Mouse (Mus musculus): ENCODE measurements around the gene B3gnt3. TPM values are rescaled to one million over a fixed set of nuclear protein-coding genes. Genes with fewer than 3 reads are reported as not detected.
A peak's percentile ranks its signal among the peaks of the same experiment; 100 is the strongest.

B3gnt3 gene
- polyA plus RNA-seq, 1 experiment from 2014 or later = 0.35 TPM

GRCm38 (mm10) chr8:71671549-71671965, 30.0 kb downstream of the B3gnt3 start, which contains the start of gene Unc13a:
Gene Unc13a, minus strand, starts transcription at chr8:71671757.
- peak; percentile 57 for ATAC-seq (ENCODE audit: insufficient number of reproducible peaks, low FRiP score, low TSS enrichment, low read depth)
- no peak within 1 kb of the TSS for H3K27ac ChIP-seq (replicated peaks; ENCODE audit: low read depth, low read length)
- DNase-seq (ENCODE audit: low spot score) = peak; percentile 93
- H3K4me2 ChIP-seq (ENCODE audit: low read depth, severe bottlenecking) = peak within 1 kb of the TSS; percentile 90
- H3K27me3 ChIP-seq (ENCODE audit: control insufficient read depth, insufficient read depth, low read length) = peaks cover 23% of the 10 kb centered on the region
- H3K4me1 ChIP-seq (ENCODE audit: control insufficient read depth, insufficient read depth, low read length) = peaks cover 18% of the 10 kb centered on the region
- peak within 1 kb of the TSS; percentile 30; the same call in 1 of the 2 replicates for H3K9ac ChIP-seq (ENCODE audit: low read length)
- no peaks in the 10 kb centered on the region for H3K9me3 ChIP-seq (ENCODE audit: control insufficient read depth, low read length)
- no peaks in the 10 kb centered on the region for H3K36me3 ChIP-seq (ENCODE audit: control insufficient read depth, insufficient read depth, low read length)
- WGBS = under 1% methylated on average over 42 of the region's 42 CpGs
- H3K4me3 ChIP-seq (ENCODE audit: low read depth, low read length) = peak within 1 kb of the TSS; percentile 35

GRCm38 (mm10) chr8:71670621-71671548, 30.7 kb downstream of the B3gnt3 start:
- no peaks in the 10 kb centered on the region for H3K9me3 ChIP-seq (ENCODE audit: control insufficient read depth, low read length)
- H3K27me3 ChIP-seq (ENCODE audit: control insufficient read depth, insufficient read depth, low read length) = peaks cover 23% of the 10 kb centered on the region
- peak; percentile 65 for DNase-seq (ENCODE audit: low spot score)
- H3K9ac ChIP-seq (ENCODE audit: low read length) = no peak overlapping the region
- no peak overlapping the region for H3K27ac ChIP-seq (replicated peaks; ENCODE audit: low read depth, low read length)
- H3K4me2 ChIP-seq (ENCODE audit: low read depth, severe bottlenecking) = peak overlapping the region; percentile 90
- ATAC-seq (ENCODE audit: insufficient number of reproducible peaks, low FRiP score, low TSS enrichment, low read depth) = peak; percentile 23; the same call in 1 of the 2 replicates
- WGBS = under 1% methylated on average over 63 of the region's 64 CpGs
- no peaks in the 10 kb centered on the region for H3K36me3 ChIP-seq (ENCODE audit: control insufficient read depth, insufficient read depth, low read length)
- peak overlapping the region; percentile 35 for H3K4me3 ChIP-seq (ENCODE audit: low read depth, low read length)
- H3K4me1 ChIP-seq (ENCODE audit: control insufficient read depth, insufficient read depth, low read length) = peaks cover 18% of the 10 kb centered on the region

GRCm38 (mm10) chr8:71670198-71670597, 31.4 kb downstream of the B3gnt3 start:
- H3K27ac ChIP-seq (replicated peaks; ENCODE audit: low read depth, low read length) = no peak overlapping the region
- peaks cover 18% of the 10 kb centered on the region for H3K4me1 ChIP-seq (ENCODE audit: control insufficient read depth, insufficient read depth, low read length)
- peak overlapping the region; percentile 90 for H3K4me2 ChIP-seq (ENCODE audit: low read depth, severe bottlenecking)
- peaks cover 20% of the 10 kb centered on the region for H3K27me3 ChIP-seq (ENCODE audit: control insufficient read depth, insufficient read depth, low read length)
- H3K9me3 ChIP-seq (ENCODE audit: control insufficient read depth, low read length) = no peaks in the 10 kb centered on the region
- 16% methylated on average over 8 of the region's 12 CpGs for WGBS
- no peak overlapping the region for H3K9ac ChIP-seq (ENCODE audit: low read length)
- ATAC-seq (ENCODE audit: insufficient number of reproducible peaks, low FRiP score, low TSS enrichment, low read depth) (no peak), DNase-seq (ENCODE audit: low spot score) (no peak)
- H3K4me3 ChIP-seq (ENCODE audit: low read depth, low read length) = peak overlapping the region; percentile 35; the same call in 1 of the 2 replicates
- no peaks in the 10 kb centered on the region for H3K36me3 ChIP-seq (ENCODE audit: control insufficient read depth, insufficient read depth, low read length)

DNA sequence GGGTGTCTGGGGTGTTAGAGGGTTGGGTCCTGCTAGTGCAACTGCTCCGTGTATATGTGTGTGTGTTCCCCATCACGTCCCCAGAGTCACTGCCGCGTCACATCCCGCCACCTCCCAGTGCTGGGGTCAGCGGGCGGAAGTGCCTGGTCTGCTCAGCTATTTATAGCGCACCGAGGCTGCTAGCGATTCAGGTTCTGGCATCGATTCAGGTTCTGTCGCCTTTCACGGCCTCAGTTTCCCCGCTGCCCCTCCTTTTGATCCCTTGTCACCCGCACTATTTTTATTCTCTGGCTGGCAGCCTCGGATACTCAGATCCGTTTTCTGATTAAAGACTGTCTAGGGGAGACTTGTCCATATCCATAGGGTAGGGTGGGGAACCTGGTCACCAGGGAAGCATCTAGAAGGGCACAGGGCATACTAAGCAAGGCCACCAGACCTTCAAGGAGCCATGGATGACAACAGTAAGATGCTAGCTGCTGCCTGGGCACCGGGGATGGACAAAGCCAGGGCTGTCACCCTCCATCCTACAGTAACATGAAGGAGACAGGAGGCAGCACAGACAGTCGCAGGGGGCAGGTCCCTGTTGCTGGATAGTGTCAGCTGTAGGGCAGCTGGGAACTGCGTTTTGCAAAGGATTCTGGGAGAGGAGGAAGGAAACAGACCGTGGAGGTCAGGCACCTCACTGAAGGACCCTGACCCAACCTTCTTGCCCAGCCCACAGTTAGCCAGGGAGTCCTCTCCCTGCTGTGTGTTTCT, 33.2 kb downstream of the B3gnt3 start:
- H3K27ac ChIP-seq (replicated peaks; ENCODE audit: low read depth, low read length) = no peak overlapping the region
- 2% methylated on average over 21 of the region's 21 CpGs for WGBS
- ATAC-seq (ENCODE audit: insufficient number of reproducible peaks, low FRiP score, low TSS enrichment, low read depth) = no peak

DNA sequence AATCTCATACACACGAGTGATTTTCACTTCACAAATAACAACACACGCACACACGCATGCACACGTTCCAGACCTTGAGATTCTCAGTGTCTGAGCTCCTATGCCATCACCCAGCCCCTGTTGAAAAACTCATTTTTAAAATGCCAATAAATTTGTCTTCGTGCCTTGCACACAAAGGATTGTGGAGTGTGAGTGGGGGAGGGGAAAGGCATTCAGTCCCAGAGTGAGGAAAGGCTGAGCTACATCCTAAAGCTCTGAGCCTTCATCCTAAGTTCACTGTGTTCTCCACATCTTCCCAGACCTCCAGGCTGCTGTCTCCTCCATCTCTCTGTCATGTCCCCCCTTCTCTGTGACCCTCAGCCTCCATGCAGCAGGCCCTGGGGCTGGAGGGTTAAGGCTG, 34.3 kb downstream of the B3gnt3 start:
- no peak overlapping the region for H3K4me2 ChIP-seq (ENCODE audit: low read depth, severe bottlenecking)
- DNase-seq (ENCODE audit: low spot score) = no peak
- WGBS = 59% methylated on average over 5 of the region's 5 CpGs
- no peak overlapping the region for H3K9ac ChIP-seq (ENCODE audit: low read length)
- no peaks in the 10 kb centered on the region for H3K36me3 ChIP-seq (ENCODE audit: control insufficient read depth, insufficient read depth, low read length)
- H3K27ac ChIP-seq (replicated peaks; ENCODE audit: low read depth, low read length) = no peak overlapping the region
- H3K27me3 ChIP-seq (ENCODE audit: control insufficient read depth, insufficient read depth, low read length) = peaks cover 22% of the 10 kb centered on the region
- ATAC-seq (ENCODE audit: insufficient number of reproducible peaks, low FRiP score, low TSS enrichment, low read depth) = no peak
- no peaks in the 10 kb centered on the region for H3K9me3 ChIP-seq (ENCODE audit: control insufficient read depth, low read length)
- H3K4me1 ChIP-seq (ENCODE audit: control insufficient read depth, insufficient read depth, low read length) = peaks cover 18% of the 10 kb centered on the region
- no peak overlapping the region for H3K4me3 ChIP-seq (ENCODE audit: low read depth, low read length)

More for the DNA sequence above, 33.2 kb downstream of the B3gnt3 start:
- H3K4me3 ChIP-seq (ENCODE audit: low read depth, low read length) = no peak overlapping the region
- peak overlapping the region; percentile 15; the same call in 1 of the 2 replicates for H3K4me2 ChIP-seq (ENCODE audit: low read depth, severe bottlenecking)
- peak; percentile 64 for DNase-seq (ENCODE audit: low spot score)
- no peaks in the 10 kb centered on the region for H3K36me3 ChIP-seq (ENCODE audit: control insufficient read depth, insufficient read depth, low read length)
- H3K4me1 ChIP-seq (ENCODE audit: control insufficient read depth, insufficient read depth, low read length) = peaks cover 18% of the 10 kb centered on the region
- H3K9me3 ChIP-seq (ENCODE audit: control insufficient read depth, low read length) = no peaks in the 10 kb centered on the region
- H3K27me3 ChIP-seq (ENCODE audit: control insufficient read depth, insufficient read depth, low read length) = peaks cover 21% of the 10 kb centered on the region
- no peak overlapping the region for H3K9ac ChIP-seq (ENCODE audit: low read length)

GRCm38 (mm10) chr8:71666855-71667254, 34.7 kb downstream of the B3gnt3 start:
- no peaks in the 10 kb centered on the region for H3K9me3 ChIP-seq (ENCODE audit: control insufficient read depth, low read length)
- H3K27ac ChIP-seq (replicated peaks; ENCODE audit: low read depth, low read length) = no peak overlapping the region
- no peak overlapping the region for H3K4me3 ChIP-seq (ENCODE audit: low read depth, low read length)
- H3K9ac ChIP-seq (ENCODE audit: low read length) = no peak overlapping the region
- H3K4me2 ChIP-seq (ENCODE audit: low read depth, severe bottlenecking) = no peak overlapping the region
- DNase-seq (ENCODE audit: low spot score) (no peak), ATAC-seq (ENCODE audit: insufficient number of reproducible peaks, low FRiP score, low TSS enrichment, low read depth) (no peak)
- no peaks in the 10 kb centered on the region for H3K36me3 ChIP-seq (ENCODE audit: control insufficient read depth, insufficient read depth, low read length)
- peaks cover 23% of the 10 kb centered on the region for H3K27me3 ChIP-seq (ENCODE audit: control insufficient read depth, insufficient read depth, low read length)
- 26% methylated on average over 1 of the region's 1 CpGs for WGBS
- H3K4me1 ChIP-seq (ENCODE audit: control insufficient read depth, insufficient read depth, low read length) = peaks cover 18% of the 10 kb centered on the region

- Histone ChIP-seq H3K27me3 (ENCODE audit: control insufficient read depth, insufficient read depth, low read length) (peaks cover 20% of the 10 kb centered on the region; the same call in 1 of the 2 replicates), H3K27ac (replicated peaks; ENCODE audit: low read depth, low read length) (no peak overlapping the region), H3K4me1 (ENCODE audit: control insufficient read depth, insufficient read depth, low read length) (peaks cover 9% of the 10 kb centered on the region), H3K9me3 (ENCODE audit: control insufficient read depth, low read length) (no peaks in the 10 kb centered on the region), H3K36me3 (ENCODE audit: control insufficient read depth, insufficient read depth, low read length) (no peaks in the 10 kb centered on the region), H3K4me3 (ENCODE audit: low read depth, low read length) (0 out of 2 replicates have a peak overlapping the region, but pooled peaks have one; percentile 8), H3K9ac (ENCODE audit: low read length) (no peak overlapping the region), H3K4me2 (ENCODE audit: low read depth, severe bottlenecking) (peak overlapping the region; percentile 31)
- 4% methylated on average over 21 of the region's 22 CpGs for WGBS
- peak; percentile 85 for DNase-seq (ENCODE audit: low spot score)
- peak; percentile 55 for ATAC-seq (ENCODE audit: insufficient number of reproducible peaks, low FRiP score, low TSS enrichment, low read depth)
These were observed 36.1 kb downstream of the B3gnt3 start for GRCm38 (mm10) chr8:71665331-71666130.
